In the genomic region with DNA sequence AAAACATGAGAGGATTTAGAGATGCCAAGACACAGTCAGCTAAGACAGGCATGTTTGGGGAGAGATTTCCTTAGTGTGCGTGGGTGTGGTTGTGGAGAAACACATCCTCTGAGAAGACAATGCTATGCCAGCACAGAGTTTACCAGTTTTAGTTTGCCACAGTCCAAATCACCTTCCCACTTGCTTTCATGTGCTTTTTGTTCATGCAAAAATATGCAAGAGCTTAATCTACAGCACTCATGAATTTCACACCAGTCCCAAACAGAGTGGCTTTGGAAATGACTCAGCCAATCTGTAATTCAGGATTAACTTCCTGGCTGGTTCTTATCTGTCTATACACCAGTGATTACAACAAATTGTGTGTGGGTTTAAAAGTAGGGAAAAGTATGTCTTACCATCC, we compare ENCODE assay signal across 21 mouse cellular contexts. TPM values are rescaled to one million over a fixed set of nuclear protein-coding genes. Genes with fewer than 3 reads are reported as not detected.
DNase-seq lines count a peak whose midpoint lies in the region; ATAC-seq and TF ChIP-seq lines count a peak whose summit lies in the region.
"Had no signal": no experiment of that assay in that cellular context is flagged by ENCODE, and none has a peak within 500 bp of the region (broad histone marks: within the 10 kb centered on the region; RNA-seq: fewer than 3 reads in every experiment).

No protein-coding gene starts in this region.

- H3K4me3 ChIP-seq in left cerebral cortex, adult 2 months, result no peak overlapping the region
- H3K4me3 ChIP-seq in forebrain, embryonic 16.5 days (replicated peaks; ENCODE audit: low read length), result no peak overlapping the region
- H3K4me3 ChIP-seq: embryonic facial prominence, embryonic 10.5 days; forebrain, embryonic 12.5 days; hindbrain, embryonic 10.5 days; megakaryocyte, embryonic 14.5 days had no signal

- peak; percentile 98 for ATAC-seq in frontal cortex, adult (ENCODE audit: low TSS enrichment)
- no peak for ATAC-seq in forebrain, embryonic 16.5 days
- ATAC-seq: hindbrain, postnatal 0 days; intestine, postnatal 0 days had no signal

- no peak overlapping the region for H3K9ac ChIP-seq in forebrain, embryonic 16.5 days (replicated peaks; ENCODE audit: low read depth, low read length)
- H3K9ac ChIP-seq: forebrain, embryonic 12.5 days had no signal

- DNase-seq in frontal cortex, postnatal 14 days (ENCODE audit: low spot score in 2 of 2), result no peak
- DNase-seq in left cerebral cortex, adult 18-20 months (ENCODE audit: low spot score in 2 of 2), result peak; percentile 30 to 49
- no peak for DNase-seq in left cerebral cortex, adult 2 months (ENCODE audit: extremely low spot score in 1 of 2, low spot score in 2 of 2)
- DNase-seq in right cerebral cortex, adult 2 months (ENCODE audit: low spot score in 2 of 2), result peak; percentile 35 to 52
- DNase-seq in right cerebral cortex, postnatal 10 days (ENCODE audit: low spot score in 2 of 2), result no peak
- DNase-seq in heart, postnatal 25 days (ENCODE audit: low spot score), result no peak
- DNase-seq: adrenal gland, postnatal 25 days; cerebellum, adult 9-10 months; spleen, adult 18-20 months; thymus, postnatal 36 days had no signal

- no peaks in the 10 kb centered on the region for H3K4me1 ChIP-seq in forebrain, embryonic 16.5 days (replicated peaks; ENCODE audit: control insufficient read depth, insufficient read depth, low read length)
- H3K4me1 ChIP-seq: embryonic facial prominence, embryonic 10.5 days; forebrain, embryonic 12.5 days; hindbrain, embryonic 10.5 days; megakaryocyte, embryonic 14.5 days had no signal

- 96% methylated on average over 1 of the region's 1 CpGs for WGBS in forebrain, embryonic 16.5 days

- no peaks in the 10 kb centered on the region for H3K36me3 ChIP-seq in forebrain, embryonic 16.5 days (ENCODE audit: control insufficient read depth, insufficient read depth)
- H3K36me3 ChIP-seq: forebrain, embryonic 12.5 days; G1E; hindbrain, embryonic 10.5 days had no signal

- no peaks in the 10 kb centered on the region for H3K27me3 ChIP-seq in forebrain, embryonic 16.5 days (replicated peaks; ENCODE audit: control insufficient read depth, insufficient read depth, low read length)
- H3K27me3 ChIP-seq: forebrain, embryonic 12.5 days had no signal

- intact Hi-C loops in left cerebral cortex, adult 2 months (cut with DNase I), result no loop called here
- intact Hi-C loops in heart, postnatal 25 days (cut with DNase I), result no loop called here

- no peaks in the 10 kb centered on the region for H3K9me3 ChIP-seq in forebrain, embryonic 16.5 days (ENCODE audit: control insufficient read depth, low read length)
- H3K9me3 ChIP-seq: embryonic facial prominence, embryonic 10.5 days; forebrain, embryonic 12.5 days; G1E; hindbrain, embryonic 10.5 days had no signal

- no peak overlapping the region for H3K27ac ChIP-seq in left cerebral cortex, adult 2 months
- H3K27ac ChIP-seq in forebrain, embryonic 16.5 days (ENCODE audit: low read length), result no peak overlapping the region
- H3K27ac ChIP-seq: embryonic facial prominence, embryonic 10.5 days; forebrain, embryonic 12.5 days; hindbrain, embryonic 10.5 days; hindbrain, postnatal 0 days had no signal

- TF ChIP-seq CTCF in left cerebral cortex, adult 2 months (IDR thresholded peaks at IDR 0.05), result no peak

- H3K4me2 ChIP-seq in forebrain, embryonic 16.5 days (ENCODE audit: low read length), result no peak overlapping the region
- H3K4me2 ChIP-seq: forebrain, embryonic 12.5 days; liver, embryonic 11.5 days had no signal

RNA-seq across cellular contexts. Expression of a gene that starts 11.7 kb away (rescaled TPM):
- 10 to 100 TPM; 85.7 to 91.8 TPM for total RNA-seq in left cerebral cortex, adult 18-20 months (2021)
- total RNA-seq in left cerebral cortex, adult 2 months (2021), result 10 to 100 TPM; 95.1 to 98.3 TPM
- 10 to 100 TPM in 1 of 2 experiments, 1 to 10 TPM in 1; 8.3 to 12.4 TPM for total RNA-seq in heart, postnatal 25 days (2021)
- polyA plus RNA-seq in forebrain, embryonic 16.5 days (2015; fragmentation: Nextera tagmentation; extraction: Ambion mirVana), result 18.0 and 28.7 TPM in 2 replicates
- total RNA-seq: common myeloid progenitor, adult 5-6 weeks had no signal
- polyA plus RNA-seq: G1E had no signal

Comparison
In these comparisons a context has a peak if more than half of its experiments do, and no peak if none do; other contexts are left out.
1. DNase-seq: peak in left cerebral cortex, adult 18-20 months (2 of 2) and right cerebral cortex, adult 2 months (2 of 2); none in frontal cortex, postnatal 14 days (0 of 2), left cerebral cortex, adult 2 months (0 of 2), right cerebral cortex, postnatal 10 days (0 of 2) and heart, postnatal 25 days (single experiment).
2. RNA of a gene that starts 11.7 kb away (total RNA-seq): 95.1 to 98.3 TPM in left cerebral cortex, adult 2 months and 85.7 to 91.8 TPM in left cerebral cortex, adult 18-20 months; 8.3 to 12.4 TPM in heart, postnatal 25 days; every median in the first group is over 4 times any median in the second.